Mouse (Mus musculus) thymus, adult 2 months (tissue): ENCODE measurements around the gene Pcdh19.

ENCODE experiments used
- CTCF ChIP-seq: fragments of 200-500 bp; IDR thresholded peaks from 2 replicates; pipeline ENCODE4 v1.5.1; 2012; ENCODE audit warnings: mild to moderate bottlenecking, control low read depth, low read length, moderate library complexity, borderline replicate concordance; ENCODE audit not compliant: control insufficient read depth, poor library complexity, insufficient read depth; ENCODE audit errors: extremely low read depth
- POLR2A ChIP-seq: fragments of 200-500 bp; IDR thresholded peaks from 2 replicates; pipeline ENCODE4 v1.6.1; 2012; ENCODE audit warnings: mild to moderate bottlenecking, low read length, control low read depth, moderate library complexity; ENCODE audit not compliant: control insufficient read depth, poor library complexity, insufficient read depth; ENCODE audit errors: extremely low read depth

DNA sequence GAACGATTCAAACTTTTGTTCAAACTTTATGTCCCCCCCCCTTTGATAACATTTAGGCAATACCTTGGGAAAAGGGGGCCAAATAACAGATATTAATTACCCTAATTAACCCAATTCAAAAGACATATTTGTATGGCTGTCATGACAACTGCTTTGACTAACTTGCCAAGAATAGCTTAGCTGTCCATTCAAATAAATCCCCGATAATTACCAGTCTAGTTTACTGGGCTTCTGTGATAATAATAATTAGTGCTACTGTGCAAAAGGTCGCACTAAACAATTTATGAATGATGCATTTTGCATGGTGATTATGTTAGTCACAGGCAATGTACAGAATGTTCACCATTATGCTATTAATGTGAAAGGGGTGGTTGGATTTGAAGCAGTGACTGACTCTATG lies 35.7 kb downstream of the Pcdh19 start:
- TF ChIP-seq POLR2A = no peak
- no peak for TF ChIP-seq CTCF
